Mouse (Mus musculus): Measurements from ENCODE around the gene Cypt12. TPM values are rescaled to one million over a fixed set of nuclear protein-coding genes. Genes with fewer than 3 reads are reported as not detected.

Cypt12 gene
- not detected in 2 replicates for polyA plus RNA-seq (2015; fragmentation: Nextera tagmentation; extraction: Ambion mirVana)

GRCm38 (mm10) chr3:17948299-17948698, at the start of gene Cypt12:
TSS of gene Cypt12 (plus strand) at chr3:17948410.

